12 mouse cellular contexts compared by ENCODE assay signal in the genomic region with DNA sequence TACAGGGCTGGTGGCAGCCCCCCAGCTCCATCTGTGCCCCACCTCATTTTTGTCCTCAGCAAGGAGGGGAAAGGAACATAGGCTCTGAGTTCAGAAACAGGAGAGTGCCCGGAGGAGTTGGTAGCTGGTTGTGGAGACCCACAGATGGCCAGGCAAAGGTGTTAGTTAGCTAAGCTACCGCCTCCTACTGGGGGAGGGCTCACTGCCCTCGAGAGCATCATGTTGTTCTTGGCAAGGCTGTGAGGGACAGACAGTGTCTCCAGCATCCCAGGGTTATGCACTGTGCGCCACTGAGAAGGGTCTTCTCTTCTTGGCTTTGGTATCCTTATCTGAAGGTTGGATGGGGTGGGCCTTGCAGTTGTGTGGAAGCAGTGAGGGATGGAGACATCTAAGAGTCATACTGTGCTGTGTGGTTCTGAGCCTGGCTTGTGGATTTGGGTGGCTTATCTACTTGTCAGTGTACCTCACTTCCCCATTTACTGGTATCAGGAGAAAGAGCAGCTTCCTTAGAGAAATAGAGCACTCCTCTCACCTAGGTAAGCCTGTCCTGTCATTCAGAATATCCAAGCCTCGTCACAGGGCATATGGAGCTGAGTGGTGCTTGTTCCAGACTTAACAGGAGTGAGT.
DNase-seq lines count a peak whose midpoint lies in the region; ATAC-seq lines count a peak whose summit lies in the region.
"Had no signal": no experiment of that assay in that cellular context is flagged by ENCODE, and none has a peak within 500 bp of the region (broad histone marks: within the 10 kb centered on the region; RNA-seq: fewer than 3 reads in every experiment).

No protein-coding gene starts in this region.

- peak; percentile 96 for DNase-seq in brain, adult 2 months (ENCODE audit: low read depth, low spot score)
- peak; percentile 75 to 84 for DNase-seq in cerebellum, postnatal 14 days
- DNase-seq in limb, embryonic 10.5 days (ENCODE audit: low spot score): no peak
- no peak for DNase-seq in right cerebral cortex, postnatal 25 days
- DNase-seq in thymus, postnatal 25 days: no peak
- DNase-seq in gastrocnemius, postnatal 4 days (ENCODE audit: low spot score in 2 of 2): no peak
- DNase-seq: forebrain, postnatal 0 days; layer of hippocampus, adult 9-11 months; right cerebral cortex, postnatal 14 days had no signal

- no peaks in the 10 kb centered on the region for H3K9me3 ChIP-seq in hindbrain, embryonic 13.5 days
- no peaks in the 10 kb centered on the region for H3K9me3 ChIP-seq in hindbrain, embryonic 16.5 days (ENCODE audit: control insufficient read depth, low read length)
- no peaks in the 10 kb centered on the region for H3K9me3 ChIP-seq in limb, embryonic 10.5 days (replicated peaks)
- H3K9me3 ChIP-seq: midbrain, embryonic 12.5 days had no signal

- ATAC-seq in hindbrain, embryonic 13.5 days (ENCODE audit: low FRiP score): no peak
- ATAC-seq in hindbrain, embryonic 16.5 days: no peak
- ATAC-seq: forebrain, postnatal 0 days had no signal

- 71% methylated on average over 5 of the region's 5 CpGs for WGBS in hindbrain, embryonic 13.5 days
- WGBS in hindbrain, embryonic 16.5 days: 70% methylated on average over 5 of the region's 5 CpGs
- 60% methylated on average over 5 of the region's 5 CpGs for WGBS in limb, embryonic 10.5 days

- peaks cover 91% of the 10 kb centered on the region for H3K4me1 ChIP-seq in hindbrain, embryonic 13.5 days (replicated peaks)
- peaks cover 34% of the 10 kb centered on the region for H3K4me1 ChIP-seq in hindbrain, embryonic 16.5 days (ENCODE audit: control insufficient read depth, insufficient read depth, low read depth, low read length)
- peaks cover 92% of the 10 kb centered on the region for H3K4me1 ChIP-seq in limb, embryonic 10.5 days

- H3K36me3 ChIP-seq in hindbrain, embryonic 13.5 days: no peaks in the 10 kb centered on the region
- H3K36me3 ChIP-seq in hindbrain, embryonic 16.5 days (ENCODE audit: control insufficient read depth, insufficient read depth, low read length): no peaks in the 10 kb centered on the region
- H3K36me3 ChIP-seq in limb, embryonic 10.5 days: peaks cover 35% of the 10 kb centered on the region
- H3K36me3 ChIP-seq: midbrain, embryonic 12.5 days had no signal

- H3K4me2 ChIP-seq in hindbrain, embryonic 13.5 days: peak overlapping the region; percentile 89; the same call in 1 of the 2 replicates
- H3K4me2 ChIP-seq in hindbrain, embryonic 16.5 days (ENCODE audit: low read length): no peak overlapping the region

- no peak overlapping the region for H3K4me3 ChIP-seq in hindbrain, embryonic 13.5 days
- no peak overlapping the region for H3K4me3 ChIP-seq in hindbrain, embryonic 16.5 days (ENCODE audit: low read length)
- H3K4me3 ChIP-seq in limb, embryonic 10.5 days: peak overlapping the region; percentile 79

- peaks cover 8% of the 10 kb centered on the region; the same call in 1 of the 2 replicates for H3K27me3 ChIP-seq in hindbrain, embryonic 13.5 days
- no peaks in the 10 kb centered on the region for H3K27me3 ChIP-seq in hindbrain, embryonic 16.5 days (replicated peaks; ENCODE audit: control insufficient read depth, insufficient read depth, low read length)
- H3K27me3 ChIP-seq in limb, embryonic 10.5 days (ENCODE audit: low read depth, poor library complexity, severe bottlenecking): no peaks in the 10 kb centered on the region

- H3K9ac ChIP-seq in hindbrain, embryonic 13.5 days: no peak overlapping the region
- no peak overlapping the region for H3K9ac ChIP-seq in hindbrain, embryonic 16.5 days (ENCODE audit: low read depth, low read length)
- H3K9ac ChIP-seq: forebrain, postnatal 0 days had no signal

- no peak overlapping the region for H3K27ac ChIP-seq in hindbrain, embryonic 13.5 days
- no peak overlapping the region for H3K27ac ChIP-seq in hindbrain, embryonic 16.5 days (ENCODE audit: low read depth, low read length)
- H3K27ac ChIP-seq in limb, embryonic 10.5 days: peak overlapping the region; percentile 96; the same call in 1 of the 2 replicates
- H3K27ac ChIP-seq: midbrain, embryonic 12.5 days had no signal

Comparison
In these comparisons a context has a peak if more than half of its experiments do, and no peak if none do; other contexts are left out.
1. DNase-seq: peak in brain, adult 2 months (single experiment) and cerebellum, postnatal 14 days (2 of 2); none in limb, embryonic 10.5 days (single experiment), right cerebral cortex, postnatal 25 days (single experiment), thymus, postnatal 25 days (single experiment) and gastrocnemius, postnatal 4 days (0 of 2).